Mouse (Mus musculus): ENCODE measurements around the gene Lsm4. TPM values are rescaled to one million over a fixed set of nuclear protein-coding genes. Genes with fewer than 3 reads are reported as not detected.
A peak's percentile ranks its signal among the peaks of the same experiment; 100 is the strongest.

The Lsm4 gene
- polyA plus RNA-seq, 1 experiment from 2014 or later: 281 TPM

DNA sequence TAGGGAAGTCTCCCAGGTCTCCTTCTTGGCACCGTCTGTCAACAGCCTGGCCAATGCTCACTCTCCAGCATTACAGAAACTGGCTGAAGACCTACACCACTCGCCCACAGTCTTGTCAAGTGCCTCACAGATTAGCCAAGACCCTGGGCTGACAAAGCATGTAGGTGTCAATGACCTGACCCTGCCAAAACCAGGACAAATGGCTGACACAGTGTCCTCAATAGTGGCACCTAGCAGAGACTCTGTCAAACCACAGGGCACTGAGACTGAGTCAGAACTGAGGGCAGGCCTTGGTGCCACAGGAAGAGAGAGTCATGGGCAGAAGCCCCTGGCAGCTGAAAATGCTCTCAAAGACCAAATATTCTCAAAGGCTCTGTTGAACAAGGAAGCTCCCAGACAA lies 42.0 kb downstream of the Lsm4 start:
- H3K4me2 ChIP-seq (replicated peaks; ENCODE audit: low read depth, low read length): no peak overlapping the region
- H3K4me1 ChIP-seq (ENCODE audit: insufficient read depth, low read length): peaks cover 6% of the 10 kb centered on the region
- no peak overlapping the region for H3K9ac ChIP-seq (replicated peaks; ENCODE audit: low read length)
- no peaks in the 10 kb centered on the region for H3K9me3 ChIP-seq (ENCODE audit: low read length)
- no peak overlapping the region for H3K27ac ChIP-seq (ENCODE audit: low read length)
- no peak overlapping the region for H3K4me3 ChIP-seq (ENCODE audit: low read length)
- no peaks in the 10 kb centered on the region for H3K27me3 ChIP-seq (ENCODE audit: insufficient read depth, low read length)
- ATAC-seq (ENCODE audit: low FRiP score, low TSS enrichment): no peak
- 42% methylated on average over 2 of the region's 2 CpGs for WGBS
- H3K36me3 ChIP-seq (ENCODE audit: insufficient read depth, low read length): no peaks in the 10 kb centered on the region

DNA sequence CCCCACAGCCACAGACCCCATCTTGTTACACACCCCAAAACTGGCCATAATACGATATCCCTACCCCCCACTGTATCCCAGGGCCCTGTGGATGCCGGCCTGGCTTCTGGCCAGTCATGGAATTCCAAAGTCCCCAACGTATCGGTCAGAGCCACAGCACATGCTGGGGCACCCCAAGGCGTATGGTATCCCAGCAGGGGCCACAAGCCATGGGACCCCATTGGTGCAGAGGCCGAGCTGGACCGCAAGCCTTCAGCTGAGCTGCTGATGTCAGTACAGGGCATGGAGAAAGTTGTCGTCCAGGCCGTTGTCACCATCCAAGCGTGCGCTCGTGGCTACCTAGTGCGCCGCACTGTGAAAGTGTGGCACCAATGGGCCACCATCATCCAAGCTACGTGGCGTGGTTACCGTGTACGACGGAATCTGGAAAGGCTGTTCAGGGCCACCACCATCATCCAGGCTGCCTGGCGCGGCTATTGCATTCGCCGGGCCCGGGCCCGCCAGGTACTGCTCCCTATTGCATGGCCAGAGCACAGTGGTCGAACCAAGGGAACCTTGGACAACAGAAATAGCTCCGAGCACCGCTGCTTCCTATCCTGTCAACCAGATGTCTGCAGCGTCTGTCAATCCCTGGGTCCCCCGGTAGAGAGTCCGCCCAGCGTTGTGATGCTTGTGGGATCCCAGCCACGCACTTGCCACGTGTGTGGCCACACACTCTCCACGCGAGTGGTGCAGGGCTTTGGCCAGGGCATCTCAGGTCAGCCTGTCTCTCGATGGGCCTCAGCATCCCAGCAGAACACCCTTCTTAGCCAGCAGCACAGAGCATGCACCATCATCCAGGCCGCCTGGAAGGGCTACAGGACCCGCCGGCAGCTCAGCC lies 43.7 kb downstream of the Lsm4 start:
- ATAC-seq (ENCODE audit: low FRiP score, low TSS enrichment): no peak

DNA sequence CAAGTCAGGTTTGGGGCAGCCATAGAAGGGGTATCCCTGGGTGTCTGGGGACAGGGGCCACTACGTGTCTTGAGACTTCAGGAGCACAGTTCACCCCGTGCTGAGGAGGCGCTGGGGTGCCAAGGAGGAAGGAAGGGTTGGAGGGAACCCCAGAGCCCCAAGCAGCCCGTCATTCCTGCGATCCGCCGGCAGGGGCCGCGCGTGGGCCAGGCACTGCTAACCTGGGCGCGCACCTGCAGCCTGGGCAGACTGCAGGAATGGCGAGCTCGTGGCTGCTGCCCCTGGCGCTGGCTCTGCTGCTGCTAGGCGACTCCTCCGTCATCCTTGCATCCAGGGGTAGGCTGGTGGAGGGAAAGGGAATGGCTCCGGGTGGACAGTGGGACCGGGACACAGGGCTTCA lies 45.2 kb downstream of the Lsm4 start, which contains the start of gene Gm3336:
Gene Gm3336 (plus strand): TSS at position 247 of the 400 bp plus-strand sequence.
- H3K9me3 ChIP-seq (ENCODE audit: low read length): no peaks in the 10 kb centered on the region
- no peak within 1 kb of the TSS for H3K4me3 ChIP-seq (ENCODE audit: low read length)
- H3K4me2 ChIP-seq (replicated peaks; ENCODE audit: low read depth, low read length): no peak within 1 kb of the TSS
- H3K27ac ChIP-seq (ENCODE audit: low read length): no peak within 1 kb of the TSS
- WGBS: 5% methylated on average over 19 of the region's 19 CpGs
- no peak within 1 kb of the TSS; the same call in 1 of the 2 replicates for H3K9ac ChIP-seq (replicated peaks; ENCODE audit: low read length)
- H3K27me3 ChIP-seq (ENCODE audit: insufficient read depth, low read length): no peaks in the 10 kb centered on the region
- peak; percentile 8; the same call in 1 of the 2 replicates for ATAC-seq (ENCODE audit: low FRiP score, low TSS enrichment)
- H3K36me3 ChIP-seq (ENCODE audit: insufficient read depth, low read length): no peaks in the 10 kb centered on the region
- peaks cover 7% of the 10 kb centered on the region for H3K4me1 ChIP-seq (ENCODE audit: insufficient read depth, low read length)

More for the DNA sequence above, 43.7 kb downstream of the Lsm4 start:
- no peak overlapping the region for H3K27ac ChIP-seq (ENCODE audit: low read length)
- WGBS: 88% methylated on average over 40 of the region's 40 CpGs
- no peaks in the 10 kb centered on the region for H3K9me3 ChIP-seq (ENCODE audit: low read length)
- no peaks in the 10 kb centered on the region for H3K27me3 ChIP-seq (ENCODE audit: insufficient read depth, low read length)
- no peak overlapping the region for H3K4me3 ChIP-seq (ENCODE audit: low read length)
- H3K36me3 ChIP-seq (ENCODE audit: insufficient read depth, low read length): no peaks in the 10 kb centered on the region
- no peak overlapping the region for H3K4me2 ChIP-seq (replicated peaks; ENCODE audit: low read depth, low read length)
- H3K9ac ChIP-seq (replicated peaks; ENCODE audit: low read length): no peak overlapping the region
- peaks cover 6% of the 10 kb centered on the region for H3K4me1 ChIP-seq (ENCODE audit: insufficient read depth, low read length)

DNA sequence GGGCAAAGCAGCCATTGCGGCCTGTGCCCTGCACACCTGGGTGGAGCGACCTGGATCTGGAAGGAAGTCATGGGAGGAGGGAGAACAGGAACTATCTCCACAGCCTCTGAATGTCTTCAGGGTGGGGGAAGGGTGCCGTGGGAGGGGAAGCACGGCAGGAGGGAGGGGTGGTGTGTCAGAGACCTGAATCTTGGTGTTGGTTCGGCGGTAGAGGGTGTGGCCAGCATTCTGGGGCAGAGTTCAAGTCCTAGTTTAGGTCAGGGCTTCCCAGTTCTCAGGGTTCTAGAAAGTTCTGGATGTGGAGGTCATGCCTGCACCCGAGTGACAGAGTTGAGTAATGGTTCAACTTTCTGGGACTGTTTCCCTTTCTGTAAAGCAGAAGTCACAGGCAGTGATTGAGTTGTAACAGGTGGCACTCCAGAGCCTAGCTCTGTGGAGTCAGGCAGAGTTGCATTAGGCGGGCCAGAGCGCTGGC lies 46.8 kb downstream of the Lsm4 start:
- no peaks in the 10 kb centered on the region for H3K27me3 ChIP-seq (ENCODE audit: insufficient read depth, low read length)

DNA sequence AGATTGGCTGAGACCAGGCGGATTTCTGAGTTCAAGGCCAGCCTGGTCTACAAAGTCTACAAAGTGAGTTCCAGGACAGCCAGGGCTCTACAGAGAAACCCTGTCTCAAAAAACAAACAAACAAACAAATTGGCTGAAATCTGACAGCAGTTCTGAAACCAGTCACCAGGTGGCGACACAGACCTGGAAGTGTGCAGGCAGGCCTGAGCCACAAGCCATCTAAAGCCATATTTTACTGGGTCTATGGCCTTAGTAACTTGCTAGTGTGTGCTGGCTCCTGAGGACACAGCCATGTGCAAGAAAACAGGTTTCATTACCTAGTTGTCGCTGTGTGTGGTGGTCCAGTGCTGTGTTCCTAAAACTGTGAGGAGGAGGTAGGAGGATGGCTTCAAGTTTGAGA lies 47.7 kb downstream of the Lsm4 start:
- Histone ChIP-seq H3K9me3 (ENCODE audit: low read length) (no peaks in the 10 kb centered on the region), H3K36me3 (ENCODE audit: insufficient read depth, low read length) (no peaks in the 10 kb centered on the region), H3K4me1 (ENCODE audit: insufficient read depth, low read length) (peaks cover 18% of the 10 kb centered on the region), H3K4me2 (replicated peaks; ENCODE audit: low read depth, low read length) (no peak overlapping the region), H3K4me3 (ENCODE audit: low read length) (no peak overlapping the region), H3K27ac (ENCODE audit: low read length) (no peak overlapping the region), H3K27me3 (ENCODE audit: insufficient read depth, low read length) (no peaks in the 10 kb centered on the region), H3K9ac (replicated peaks; ENCODE audit: low read length) (no peak overlapping the region)
- WGBS: 5% methylated on average over 3 of the region's 3 CpGs
- 0 out of 2 replicates have a peak, but pooled peaks have one; percentile 17 for ATAC-seq (ENCODE audit: low FRiP score, low TSS enrichment)

More for the DNA sequence above, 46.8 kb downstream of the Lsm4 start:
- Histone ChIP-seq H3K9ac (replicated peaks; ENCODE audit: low read length) (no peak overlapping the region), H3K4me2 (replicated peaks; ENCODE audit: low read depth, low read length) (no peak overlapping the region), H3K27ac (ENCODE audit: low read length) (no peak overlapping the region), H3K36me3 (ENCODE audit: insufficient read depth, low read length) (no peaks in the 10 kb centered on the region), H3K9me3 (ENCODE audit: low read length) (no peaks in the 10 kb centered on the region), H3K4me1 (ENCODE audit: insufficient read depth, low read length) (peaks cover 14% of the 10 kb centered on the region), H3K4me3 (ENCODE audit: low read length) (no peak overlapping the region)
- no peak for ATAC-seq (ENCODE audit: low FRiP score, low TSS enrichment)
- 56% methylated on average over 9 of the region's 9 CpGs for WGBS

DNA sequence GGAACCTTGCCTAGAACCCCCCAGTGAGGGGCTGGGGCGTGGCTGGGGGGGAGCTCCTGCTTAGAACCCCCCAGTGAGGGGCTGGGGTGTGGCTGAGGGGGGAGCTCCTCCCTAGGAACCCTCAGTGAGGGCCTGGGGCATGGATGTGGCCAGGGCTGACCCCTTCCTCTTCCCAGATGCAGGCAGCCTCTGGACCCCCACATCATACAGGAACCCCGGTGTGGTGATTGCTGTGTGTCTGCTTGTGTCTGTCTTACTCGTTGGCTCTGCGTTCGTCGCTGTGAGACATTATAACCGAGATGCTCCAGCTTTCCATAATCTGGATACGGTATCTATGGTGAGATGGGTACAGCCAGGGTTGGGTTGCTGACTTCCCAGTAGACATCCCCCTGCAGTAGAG lies 48.6 kb downstream of the Lsm4 start:
- Histone ChIP-seq H3K4me1 (ENCODE audit: insufficient read depth, low read length) (peaks cover 18% of the 10 kb centered on the region), H3K36me3 (ENCODE audit: insufficient read depth, low read length) (no peaks in the 10 kb centered on the region), H3K27ac (ENCODE audit: low read length) (no peak overlapping the region), H3K9me3 (ENCODE audit: low read length) (no peaks in the 10 kb centered on the region), H3K4me3 (ENCODE audit: low read length) (no peak overlapping the region), H3K9ac (replicated peaks; ENCODE audit: low read length) (0 out of 2 replicates have a peak overlapping the region, but pooled peaks have one; percentile 26), H3K4me2 (replicated peaks; ENCODE audit: low read depth, low read length) (no peak overlapping the region), H3K27me3 (ENCODE audit: insufficient read depth, low read length) (no peaks in the 10 kb centered on the region)
- WGBS: 85% methylated on average over 8 of the region's 8 CpGs
- no peak for ATAC-seq (ENCODE audit: low FRiP score, low TSS enrichment)

DNA sequence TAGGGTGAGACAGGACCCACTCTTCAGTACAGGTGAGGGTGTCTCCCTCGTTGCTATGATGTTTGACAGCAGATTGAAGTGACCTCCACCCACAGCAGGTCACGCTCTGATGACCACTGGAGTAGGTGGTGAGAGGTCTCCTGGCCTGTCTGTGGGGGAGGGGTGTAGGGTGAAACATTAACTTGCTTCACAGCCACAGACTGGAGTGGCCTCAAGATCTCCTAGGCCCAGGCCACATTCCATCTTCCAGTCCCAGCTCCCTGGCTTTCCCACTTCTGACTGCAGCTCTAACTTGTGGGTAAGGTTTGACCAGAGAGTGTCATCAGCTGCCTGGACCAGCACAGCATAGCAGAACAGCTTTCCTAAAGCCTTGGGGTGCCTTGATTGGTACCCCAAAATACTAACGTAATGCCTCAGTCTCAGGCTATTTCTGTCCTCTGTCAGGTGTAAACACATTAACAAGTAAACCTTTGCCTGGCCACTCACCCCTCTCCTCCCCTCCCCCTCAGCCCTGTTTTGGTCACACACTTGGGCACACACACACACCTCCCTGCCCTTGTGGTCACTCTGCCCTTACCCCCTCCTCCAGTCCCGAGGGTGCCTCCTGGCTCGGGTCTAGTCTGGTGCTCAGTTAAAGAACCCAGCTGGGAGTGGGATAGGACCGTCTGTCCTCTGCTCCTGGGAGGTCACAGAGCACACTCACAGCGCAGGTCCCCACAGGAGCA lies 50.6 kb downstream of the Lsm4 start, which contains the start of gene Pde4c:
Gene Pde4c (plus strand): TSS at position 235 of the 725 bp plus-strand sequence.
- Histone ChIP-seq H3K4me1 (ENCODE audit: insufficient read depth, low read length) (peaks cover 18% of the 10 kb centered on the region), H3K9ac (replicated peaks; ENCODE audit: low read length) (peak within 1 kb of the TSS; percentile 55), H3K36me3 (ENCODE audit: insufficient read depth, low read length) (no peaks in the 10 kb centered on the region), H3K4me3 (ENCODE audit: low read length) (peak within 1 kb of the TSS; percentile 19), H3K27ac (ENCODE audit: low read length) (peak within 1 kb of the TSS; percentile 94), H3K4me2 (replicated peaks; ENCODE audit: low read depth, low read length) (peak within 1 kb of the TSS; percentile 37), H3K9me3 (ENCODE audit: low read length) (no peaks in the 10 kb centered on the region), H3K27me3 (ENCODE audit: insufficient read depth, low read length) (peaks cover 4% of the 10 kb centered on the region; the same call in 1 of the 2 replicates)
- 32% methylated on average over 7 of the region's 7 CpGs for WGBS
- peak; percentile 91 for ATAC-seq (ENCODE audit: low FRiP score, low TSS enrichment)

DNA sequence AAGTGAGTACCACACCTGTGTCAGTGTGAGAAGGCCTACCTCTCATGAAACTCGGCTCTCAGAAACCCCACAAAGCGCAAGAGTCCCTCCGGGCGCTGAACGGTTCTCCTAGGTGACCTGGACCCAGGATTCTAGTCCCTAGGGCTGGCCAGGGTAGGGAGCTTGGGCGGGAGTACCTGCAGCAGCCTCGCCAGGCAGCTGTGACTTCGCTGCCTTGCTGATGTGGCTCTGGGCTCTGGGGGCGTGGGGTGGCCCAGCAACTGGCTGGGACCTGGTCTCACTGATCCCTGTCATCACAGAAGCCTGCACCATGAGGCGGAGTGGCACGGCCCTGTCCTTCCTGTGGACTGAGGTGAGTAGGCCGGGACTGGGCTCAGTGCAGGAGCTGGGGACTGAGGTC lies 51.2 kb downstream of the Lsm4 start:
- peak overlapping the region; percentile 94 for H3K27ac ChIP-seq (ENCODE audit: low read length)
- H3K36me3 ChIP-seq (ENCODE audit: insufficient read depth, low read length): no peaks in the 10 kb centered on the region
- H3K27me3 ChIP-seq (ENCODE audit: insufficient read depth, low read length): peaks cover 5% of the 10 kb centered on the region; the same call in 1 of the 2 replicates
- peak; percentile 13; the same call in 1 of the 2 replicates for ATAC-seq (ENCODE audit: low FRiP score, low TSS enrichment)
- H3K4me1 ChIP-seq (ENCODE audit: insufficient read depth, low read length): peaks cover 18% of the 10 kb centered on the region
- H3K9ac ChIP-seq (replicated peaks; ENCODE audit: low read length): peak overlapping the region; percentile 55
- H3K4me2 ChIP-seq (replicated peaks; ENCODE audit: low read depth, low read length): peak overlapping the region; percentile 35
- no peaks in the 10 kb centered on the region for H3K9me3 ChIP-seq (ENCODE audit: low read length)
- WGBS: 62% methylated on average over 12 of the region's 12 CpGs
- H3K4me3 ChIP-seq (ENCODE audit: low read length): peak overlapping the region; percentile 19

DNA sequence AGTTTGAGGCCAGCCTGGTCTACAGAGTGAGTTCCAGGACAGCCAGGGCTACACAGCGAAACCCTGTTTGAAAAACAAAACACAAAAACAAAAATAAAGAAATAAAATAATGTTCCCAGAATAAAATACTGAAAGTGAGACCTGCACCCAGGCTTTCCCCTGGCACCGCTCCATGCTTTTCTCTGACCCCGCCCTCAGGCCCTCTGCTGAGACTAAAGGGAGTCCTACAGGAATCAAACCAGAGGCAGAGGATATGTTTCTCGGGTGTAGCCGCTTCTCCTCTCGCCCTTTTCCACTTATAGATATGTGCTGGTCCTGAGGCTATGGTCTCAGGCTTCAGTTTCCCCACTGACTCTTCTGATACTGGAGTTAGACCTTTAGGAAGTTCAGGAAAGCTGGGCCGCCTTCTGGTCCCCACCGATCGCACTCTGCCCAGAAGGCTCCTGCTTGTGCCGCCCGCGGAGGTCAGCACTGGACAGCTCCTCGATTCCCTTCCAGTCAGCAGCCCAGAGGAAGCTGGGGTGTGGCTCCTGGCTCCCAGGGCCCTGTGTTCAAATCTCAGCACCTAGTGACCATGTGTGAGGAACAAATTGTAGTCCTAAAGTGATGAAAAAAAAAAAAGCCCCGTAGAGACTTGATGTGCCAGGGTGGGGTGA lies 52.9 kb downstream of the Lsm4 start:
- no peak overlapping the region for H3K4me3 ChIP-seq (ENCODE audit: low read length)
- no peaks in the 10 kb centered on the region for H3K36me3 ChIP-seq (ENCODE audit: insufficient read depth, low read length)
- H3K27me3 ChIP-seq (ENCODE audit: insufficient read depth, low read length): peaks cover 5% of the 10 kb centered on the region; the same call in 1 of the 2 replicates
- H3K4me2 ChIP-seq (replicated peaks; ENCODE audit: low read depth, low read length): no peak overlapping the region
- no peak overlapping the region for H3K27ac ChIP-seq (ENCODE audit: low read length)
- no peak for ATAC-seq (ENCODE audit: low FRiP score, low TSS enrichment)
- H3K9me3 ChIP-seq (ENCODE audit: low read length): no peaks in the 10 kb centered on the region
- H3K4me1 ChIP-seq (ENCODE audit: insufficient read depth, low read length): peaks cover 23% of the 10 kb centered on the region
- WGBS: 26% methylated on average over 14 of the region's 14 CpGs
- no peak overlapping the region for H3K9ac ChIP-seq (replicated peaks; ENCODE audit: low read length)
